Mouse (Mus musculus): ENCODE measurements at regions not wholly inside any gene's neighbourhood (a gene's known extent, or its start where the extent isn't known, plus 50 kb on each side); places are given as distances from the start of the nearest gene placed in this dataset.

DNA sequence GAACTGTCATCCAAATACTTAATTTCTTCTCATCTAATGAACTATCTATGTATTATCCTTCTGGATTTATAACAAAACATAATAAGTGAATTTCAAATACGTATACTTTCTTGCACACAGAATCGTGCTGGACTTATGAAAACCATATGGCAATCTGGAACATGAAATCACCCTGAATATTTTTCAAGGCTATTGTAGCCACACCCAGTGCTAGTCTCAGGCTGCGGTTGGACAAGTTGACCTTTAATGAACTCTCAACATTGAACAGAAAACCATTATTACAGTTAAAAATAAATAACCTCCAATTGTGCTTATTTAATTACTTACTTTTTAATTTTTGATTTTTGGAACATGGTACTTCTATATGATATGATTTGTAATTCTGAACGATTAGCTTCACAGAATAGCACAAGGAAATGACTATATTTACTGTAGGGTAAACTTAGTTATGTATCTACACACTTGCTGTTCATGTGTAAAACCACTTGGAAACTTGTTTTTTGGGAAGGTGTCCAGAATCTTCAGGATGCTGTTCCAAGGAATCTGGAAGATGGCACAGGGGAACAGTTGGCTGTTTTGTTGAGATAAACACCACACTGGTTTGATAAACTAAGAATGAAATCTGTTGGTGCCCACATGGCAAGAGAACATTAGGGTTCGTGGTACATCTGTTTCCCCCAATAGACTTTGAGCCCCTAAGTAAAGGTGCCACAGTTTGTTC lies 463.0 kb downstream of the Nyap2 start:
- TF ChIP-seq MAFK (IDR thresholded peaks at IDR 0.05; ENCODE audit: insufficient read depth, low read depth, low read length) (no peak), HCFC1 (IDR thresholded peaks at IDR 0.05; ENCODE audit: borderline replicate concordance, insufficient read depth, low read length) (no peak), CHD2 (IDR thresholded peaks at IDR 0.05; ENCODE audit: low read depth, low read length) (no peak)
